Mouse (Mus musculus) lung, postnatal 0 days (tissue): Measurements from ENCODE around the gene Slc7a14.

Experiments used
- CTCF ChIP-seq: IDR thresholded peaks from 2 replicates; pipeline ENCODE4 v1.5.1; 2016; ENCODE audit warnings: antibody characterized with exemption, mild to moderate bottlenecking
- EP300 ChIP-seq: IDR thresholded peaks from 2 replicates; pipeline ENCODE4 v1.6.1; 2016; ENCODE audit warnings: antibody characterized with exemption, mild to moderate bottlenecking, control low read depth

- no peak for TF ChIP-seq EP300
- TF ChIP-seq CTCF = no peak
Observed at GRCm38 (mm10) chr3:31205167-31205566, 105.0 kb downstream of the Slc7a14 start.
